Mouse (Mus musculus): Measurements from ENCODE around the gene Bpgm. TPM values are rescaled to one million over a fixed set of nuclear protein-coding genes. Genes with fewer than 3 reads are reported as not detected.

Bpgm gene
- polyA plus RNA-seq, 1 experiment from 2014 or later, result 194 TPM

- Histone ChIP-seq H3K9ac (peak overlapping the region; percentile 38), H3K4me3 (replicated peaks) (0 out of 2 replicates have a peak overlapping the region, but pooled peaks have one; percentile 15)
- peak; percentile 65 for ATAC-seq (ENCODE audit: insufficient read depth)
Observed at GRCm38 (mm10) chr6:34471434-34472110, 4.4 kb upstream of the Bpgm start.

DNA sequence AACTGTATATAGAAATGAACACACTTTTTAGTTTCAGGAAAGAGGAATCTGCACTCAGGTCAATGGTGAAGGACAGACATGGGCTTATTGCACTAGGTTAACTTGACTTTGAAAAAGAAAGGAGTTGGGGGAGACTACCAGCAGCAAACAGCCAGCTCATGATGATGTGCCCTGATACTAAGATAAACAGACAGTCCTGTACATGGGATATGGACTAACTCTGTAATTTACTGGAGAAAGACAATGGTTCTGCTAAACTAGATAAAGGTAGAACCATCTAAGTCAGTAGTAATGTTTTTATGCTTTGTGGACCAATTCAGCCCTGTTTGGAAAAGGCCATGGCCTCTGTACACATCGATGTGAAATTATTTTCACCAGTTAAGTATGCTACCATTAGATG lies 2.7 kb upstream of the Bpgm start:
- Histone ChIP-seq H3K36me3 (replicated peaks) (no peaks in the 10 kb centered on the region), H3K4me1 (replicated peaks) (peaks cover 73% of the 10 kb centered on the region), H3K27ac (replicated peaks) (peak overlapping the region; percentile 81), H3K27me3 (no peaks in the 10 kb centered on the region), H3K4me2 (peak overlapping the region; percentile 25), H3K9ac (no peak overlapping the region), H3K4me3 (replicated peaks) (no peak overlapping the region), H3K9me3 (replicated peaks) (no peaks in the 10 kb centered on the region)
- WGBS (ENCODE audit: insufficient replicate concordance), result 50% methylated on average over 1 of the region's 1 CpGs
- ATAC-seq (ENCODE audit: insufficient read depth), result no peak

More at GRCm38 (mm10) chr6:34471434-34472110, 4.4 kb upstream of the Bpgm start:
- Histone ChIP-seq H3K9me3 (replicated peaks) (no peaks in the 10 kb centered on the region), H3K36me3 (replicated peaks) (no peaks in the 10 kb centered on the region), H3K4me2 (peak overlapping the region; percentile 54), H3K4me1 (replicated peaks) (peaks cover 58% of the 10 kb centered on the region), H3K27me3 (peaks cover 4% of the 10 kb centered on the region), H3K27ac (replicated peaks) (peak overlapping the region; percentile 95)
- 30% methylated on average over 12 of the region's 12 CpGs for WGBS (ENCODE audit: insufficient replicate concordance)

GRCm38 (mm10) chr6:34474031-34474430 lies 2.0 kb upstream of the Bpgm start:
- H3K9ac ChIP-seq, result no peak overlapping the region
- no peaks in the 10 kb centered on the region for H3K9me3 ChIP-seq (replicated peaks)
- WGBS (ENCODE audit: insufficient replicate concordance), result 57% methylated on average over 3 of the region's 3 CpGs
- peak overlapping the region; percentile 91 for H3K27ac ChIP-seq (replicated peaks)
- no peak overlapping the region for H3K4me3 ChIP-seq (replicated peaks)
- no peak for ATAC-seq (ENCODE audit: insufficient read depth)
- peaks cover 80% of the 10 kb centered on the region for H3K4me1 ChIP-seq (replicated peaks)
- H3K36me3 ChIP-seq (replicated peaks), result no peaks in the 10 kb centered on the region
- H3K27me3 ChIP-seq, result no peaks in the 10 kb centered on the region
- H3K4me2 ChIP-seq, result no peak overlapping the region

DNA sequence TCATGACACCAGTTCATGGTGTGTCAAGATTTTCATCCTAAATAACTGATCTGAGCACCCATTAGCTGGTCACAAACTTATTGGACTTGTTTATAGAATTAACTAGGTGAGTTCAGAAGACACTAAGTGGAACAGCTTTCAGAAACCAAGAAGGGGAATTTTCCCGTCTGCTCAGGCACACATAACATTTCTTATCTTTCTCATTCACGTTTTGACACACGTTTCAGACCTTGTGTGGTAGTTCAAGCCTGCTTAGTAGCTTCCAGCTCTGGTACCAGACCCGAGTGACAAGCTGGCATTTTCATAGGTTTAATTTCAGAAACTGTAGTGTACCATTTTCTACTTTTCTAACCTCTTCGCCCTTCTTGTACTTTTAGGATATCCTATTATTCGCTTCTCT lies 616 bp upstream of the Bpgm start:
- H3K27me3 ChIP-seq, result no peaks in the 10 kb centered on the region
- peak overlapping the region; percentile 91 for H3K27ac ChIP-seq (replicated peaks)
- 6% methylated on average over 6 of the region's 6 CpGs for WGBS (ENCODE audit: insufficient replicate concordance)
- no peak for ATAC-seq (ENCODE audit: insufficient read depth)
- peak overlapping the region; percentile 64 for H3K4me3 ChIP-seq (replicated peaks)
- H3K9ac ChIP-seq, result peak overlapping the region; percentile 67
- no peaks in the 10 kb centered on the region for H3K36me3 ChIP-seq (replicated peaks)
- peaks cover 83% of the 10 kb centered on the region for H3K4me1 ChIP-seq (replicated peaks)
- H3K4me2 ChIP-seq, result peak overlapping the region; percentile 65
- H3K9me3 ChIP-seq (replicated peaks), result no peaks in the 10 kb centered on the region

DNA sequence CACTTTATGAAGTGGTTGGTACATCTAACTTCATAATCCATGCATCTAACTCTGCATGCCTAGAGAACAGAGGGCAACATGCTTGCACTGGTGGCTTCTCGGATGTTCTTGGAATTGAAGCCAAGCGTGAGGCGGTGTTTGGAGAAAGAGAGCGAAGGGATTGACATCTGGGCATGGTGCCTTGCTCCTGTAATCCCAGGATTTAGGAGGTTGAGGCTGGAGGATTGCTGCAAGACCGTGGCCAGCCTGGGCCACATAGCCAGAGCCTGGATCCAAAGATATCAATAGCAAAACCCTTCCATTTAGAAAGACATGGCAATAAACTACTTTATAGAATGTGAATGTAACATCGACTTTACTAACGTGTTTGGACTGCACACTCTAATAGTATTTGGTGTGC lies 2.0 kb downstream of the Bpgm start:
- WGBS (ENCODE audit: insufficient replicate concordance), result 81% methylated on average over 7 of the region's 7 CpGs
- Histone ChIP-seq H3K9me3 (replicated peaks) (no peaks in the 10 kb centered on the region), H3K9ac (peak overlapping the region; percentile 28; the same call in 1 of the 2 replicates), H3K27me3 (no peaks in the 10 kb centered on the region), H3K4me2 (peak overlapping the region; percentile 70), H3K36me3 (replicated peaks) (no peaks in the 10 kb centered on the region), H3K4me3 (replicated peaks) (peak overlapping the region; percentile 64), H3K4me1 (replicated peaks) (peaks cover 84% of the 10 kb centered on the region), H3K27ac (replicated peaks) (peak overlapping the region; percentile 76)
- no peak for ATAC-seq (ENCODE audit: insufficient read depth)

- WGBS (ENCODE audit: insufficient replicate concordance), result 38% methylated on average over 6 of the region's 6 CpGs
- no peaks in the 10 kb centered on the region for H3K9me3 ChIP-seq (replicated peaks)
- peak overlapping the region; percentile 70 for H3K4me2 ChIP-seq
- peak overlapping the region; percentile 76 for H3K27ac ChIP-seq (replicated peaks)
- H3K27me3 ChIP-seq, result no peaks in the 10 kb centered on the region
- peak overlapping the region; percentile 28 for H3K9ac ChIP-seq
- H3K4me3 ChIP-seq (replicated peaks), result peak overlapping the region; percentile 64
- 0 out of 2 replicates have a peak, but pooled peaks cover 3% of the 10 kb centered on the region for H3K36me3 ChIP-seq (replicated peaks)
- H3K4me1 ChIP-seq (replicated peaks), result peaks cover 84% of the 10 kb centered on the region
- peak; percentile 25; the same call in 1 of the 2 replicates for ATAC-seq (ENCODE audit: insufficient read depth)
Observed at GRCm38 (mm10) chr6:34478677-34479360, 2.8 kb downstream of the Bpgm start.

- no peak for ATAC-seq (ENCODE audit: insufficient read depth)
- WGBS (ENCODE audit: insufficient replicate concordance), result 28% methylated on average over 8 of the region's 8 CpGs
- Histone ChIP-seq H3K27me3 (no peaks in the 10 kb centered on the region), H3K4me3 (replicated peaks) (peak overlapping the region; percentile 64), H3K27ac (replicated peaks) (peak overlapping the region; percentile 76), H3K4me1 (replicated peaks) (peaks cover 84% of the 10 kb centered on the region), H3K9ac (no peak overlapping the region), H3K4me2 (peak overlapping the region; percentile 70), H3K36me3 (replicated peaks) (0 out of 2 replicates have a peak, but pooled peaks cover 3% of the 10 kb centered on the region), H3K9me3 (replicated peaks) (no peaks in the 10 kb centered on the region)
Observed at GRCm38 (mm10) chr6:34479531-34479930, 3.5 kb downstream of the Bpgm start.

DNA sequence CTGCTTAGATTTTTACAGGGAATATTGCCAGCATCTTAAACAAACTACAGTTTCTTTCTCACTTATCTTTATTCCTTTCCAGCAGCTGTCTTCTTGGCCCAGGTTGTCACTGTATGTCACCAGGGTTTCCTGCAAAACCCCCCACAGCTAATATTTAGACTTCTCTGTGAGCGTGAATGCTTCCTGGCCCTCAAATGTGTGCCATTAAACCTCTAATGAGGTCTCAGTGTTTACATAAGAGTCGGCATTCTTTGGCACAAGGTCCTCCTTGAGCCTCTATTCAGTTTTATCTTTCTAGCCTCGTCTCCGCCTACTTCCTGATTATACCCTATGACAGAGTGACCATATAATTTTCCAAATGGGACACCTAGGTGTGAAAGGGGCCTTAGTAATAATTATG lies 4.7 kb downstream of the Bpgm start:
- Histone ChIP-seq H3K4me2 (0 out of 2 replicates have a peak overlapping the region, but pooled peaks have one; percentile 1), H3K9me3 (replicated peaks) (no peaks in the 10 kb centered on the region), H3K4me3 (replicated peaks) (no peak overlapping the region), H3K4me1 (replicated peaks) (peaks cover 84% of the 10 kb centered on the region), H3K36me3 (replicated peaks) (0 out of 2 replicates have a peak, but pooled peaks cover 3% of the 10 kb centered on the region), H3K9ac (no peak overlapping the region), H3K27ac (replicated peaks) (no peak overlapping the region), H3K27me3 (no peaks in the 10 kb centered on the region)
- 20% methylated on average over 4 of the region's 4 CpGs for WGBS (ENCODE audit: insufficient replicate concordance)
- no peak for ATAC-seq (ENCODE audit: insufficient read depth)

DNA sequence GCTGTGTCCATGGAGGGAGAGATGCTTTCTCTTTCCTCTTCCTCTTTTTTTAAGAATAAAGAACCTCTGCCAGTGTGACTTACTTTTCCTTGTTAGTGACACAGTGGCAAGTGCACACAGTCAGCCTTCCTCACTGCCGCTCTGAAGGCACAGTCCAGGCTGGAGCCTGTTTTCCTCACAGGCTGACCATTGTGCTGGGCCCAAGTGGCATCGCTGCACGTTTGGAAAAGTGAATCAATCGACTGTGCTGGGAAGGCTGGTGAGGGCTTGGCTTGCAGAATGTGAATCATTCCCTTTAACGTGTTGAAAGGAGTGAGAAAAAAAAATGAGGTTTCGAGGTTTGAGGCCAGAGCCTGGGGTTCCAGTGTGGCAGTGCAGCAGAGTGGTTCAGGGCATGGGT lies 5.3 kb downstream of the Bpgm start:
- no peak overlapping the region for H3K4me3 ChIP-seq (replicated peaks)
- H3K27me3 ChIP-seq, result no peaks in the 10 kb centered on the region
- 0 out of 2 replicates have a peak, but pooled peaks cover 3% of the 10 kb centered on the region for H3K36me3 ChIP-seq (replicated peaks)
- H3K9me3 ChIP-seq (replicated peaks), result no peaks in the 10 kb centered on the region
- WGBS (ENCODE audit: insufficient replicate concordance), result 59% methylated on average over 6 of the region's 6 CpGs
- H3K4me1 ChIP-seq (replicated peaks), result peaks cover 90% of the 10 kb centered on the region
- H3K9ac ChIP-seq, result no peak overlapping the region
- no peak for ATAC-seq (ENCODE audit: insufficient read depth)
- H3K27ac ChIP-seq (replicated peaks), result no peak overlapping the region
- no peak overlapping the region for H3K4me2 ChIP-seq

DNA sequence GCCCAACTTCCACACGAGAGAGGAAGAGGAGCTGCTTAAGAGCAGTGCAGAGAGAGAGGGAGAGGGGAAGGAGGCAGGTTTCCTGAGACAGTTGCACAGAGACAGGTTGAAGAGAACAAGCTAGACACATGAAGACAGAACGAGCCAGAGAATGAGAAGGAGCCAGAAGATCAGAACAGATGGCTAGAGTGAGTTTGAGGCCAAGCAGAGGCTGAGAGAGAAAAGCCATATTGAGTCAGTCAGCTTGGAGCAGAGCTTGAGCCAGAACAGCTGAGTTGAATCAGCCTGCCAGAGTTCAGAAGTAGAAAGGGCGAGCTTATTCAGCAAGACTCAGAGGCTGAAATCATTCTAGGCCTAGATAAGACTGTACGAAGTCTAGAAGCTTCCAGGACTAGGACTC lies 6.8 kb downstream of the Bpgm start:
- Histone ChIP-seq H3K4me1 (replicated peaks) (peaks cover 94% of the 10 kb centered on the region), H3K9me3 (replicated peaks) (no peaks in the 10 kb centered on the region), H3K36me3 (replicated peaks) (peaks cover 10% of the 10 kb centered on the region), H3K27ac (replicated peaks) (peak overlapping the region; percentile 20; the same call in 1 of the 2 replicates), H3K9ac (no peak overlapping the region), H3K4me3 (replicated peaks) (no peak overlapping the region), H3K4me2 (0 out of 2 replicates have a peak overlapping the region, but pooled peaks have one; percentile 14), H3K27me3 (no peaks in the 10 kb centered on the region)
- WGBS (ENCODE audit: insufficient replicate concordance), result 55% methylated on average over 4 of the region's 4 CpGs
- ATAC-seq (ENCODE audit: insufficient read depth), result no peak

DNA sequence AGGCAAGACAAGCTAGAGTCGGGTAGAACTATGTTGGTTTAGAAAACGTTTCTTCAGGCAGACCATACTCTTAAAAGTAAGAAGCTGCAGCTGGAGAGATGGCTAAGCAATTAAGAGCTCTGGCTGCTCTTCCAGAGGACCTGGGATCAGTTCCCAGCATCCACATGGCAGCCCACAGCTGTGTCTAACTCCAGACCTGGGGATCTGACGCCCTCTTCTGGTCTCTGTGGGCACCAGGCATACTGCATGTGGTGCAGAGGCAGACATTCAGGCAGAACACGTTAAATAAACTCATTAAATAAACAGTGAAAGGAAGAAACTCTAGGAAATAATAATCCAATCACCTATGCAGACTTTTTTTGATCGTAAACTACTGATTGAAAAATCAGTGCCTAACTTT lies 7.4 kb downstream of the Bpgm start:
- WGBS (ENCODE audit: insufficient replicate concordance), result 77% methylated on average over 5 of the region's 5 CpGs
- Histone ChIP-seq H3K4me3 (replicated peaks) (no peak overlapping the region), H3K9ac (no peak overlapping the region), H3K27me3 (no peaks in the 10 kb centered on the region), H3K9me3 (replicated peaks) (no peaks in the 10 kb centered on the region), H3K36me3 (replicated peaks) (peaks cover 16% of the 10 kb centered on the region), H3K4me1 (replicated peaks) (peaks cover 94% of the 10 kb centered on the region), H3K27ac (replicated peaks) (no peak overlapping the region), H3K4me2 (no peak overlapping the region)
- ATAC-seq (ENCODE audit: insufficient read depth), result no peak

All from liver, embryonic 15.5 days (tissue).